Mouse (Mus musculus): ENCODE results near the gene Taf1b.

Taf1b gene

DNA sequence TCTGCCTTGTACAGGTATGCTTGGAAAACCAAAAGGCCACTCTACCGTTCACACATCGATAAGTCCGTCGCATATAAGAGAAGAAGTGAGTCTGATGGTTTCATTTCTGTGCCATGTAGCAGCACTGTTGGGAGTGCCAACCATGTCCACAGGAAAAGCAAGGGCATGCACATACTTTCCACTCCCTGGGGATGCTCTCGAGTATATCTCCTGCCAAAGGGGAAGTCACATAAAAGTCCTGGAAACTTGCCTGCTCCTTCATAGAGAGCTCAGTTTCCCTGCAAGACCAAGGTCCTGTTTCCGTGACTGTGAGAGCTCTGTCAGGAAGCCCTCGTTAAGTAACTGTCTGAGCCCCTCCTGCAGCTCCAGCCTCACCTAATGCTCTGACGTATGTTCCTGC is 57.8 kb downstream of the Taf1b start:
- DNase-seq = no peak

DNA sequence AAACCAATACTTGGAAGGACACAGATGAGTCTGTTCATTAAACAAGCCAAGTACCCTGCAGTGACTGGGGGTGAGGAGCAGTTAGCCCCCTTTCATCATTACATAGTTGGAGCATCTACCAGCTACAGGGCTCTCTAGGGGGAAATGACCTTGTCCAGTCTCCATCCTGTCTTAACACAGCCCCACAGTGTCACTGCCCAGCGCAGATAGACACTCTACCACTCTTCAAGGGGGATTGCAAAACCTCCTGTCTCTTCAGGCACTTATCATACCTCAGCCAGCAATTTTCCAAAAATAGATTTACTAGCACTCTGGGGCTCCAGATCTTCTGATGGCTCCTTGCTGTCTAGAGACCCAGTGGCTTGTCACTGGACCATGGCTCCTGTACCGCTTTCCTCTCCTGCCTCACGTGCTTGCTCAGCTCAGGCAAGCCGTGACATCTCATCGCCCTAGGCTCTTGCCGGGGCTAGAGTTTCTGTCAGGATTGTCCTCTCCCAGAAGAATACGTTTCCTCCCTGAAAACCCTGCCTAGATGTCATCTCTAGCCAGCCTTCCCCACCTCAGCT is 65.3 kb downstream of the Taf1b start:
- no peak for DNase-seq

DNA sequence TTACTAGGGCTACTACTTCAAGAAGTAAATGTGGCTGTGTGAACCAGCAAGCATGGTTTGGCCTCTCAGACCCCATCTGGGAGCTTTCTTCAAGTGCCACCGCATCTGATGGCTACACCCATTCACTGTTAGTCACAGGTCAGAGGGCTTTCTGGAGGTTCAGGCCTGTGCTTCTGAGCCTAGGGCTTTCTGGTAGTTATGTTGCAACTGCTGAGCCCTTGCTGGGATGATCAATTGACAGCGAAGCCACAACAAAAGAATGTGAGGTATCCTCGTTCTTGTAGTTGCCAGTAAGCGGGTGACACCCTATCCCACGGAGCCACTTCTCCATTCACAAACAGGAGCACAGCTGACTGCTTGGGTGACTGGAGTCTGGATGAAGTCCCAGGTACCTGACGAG is 67.2 kb downstream of the Taf1b start:
- DNase-seq = no peak

DNA sequence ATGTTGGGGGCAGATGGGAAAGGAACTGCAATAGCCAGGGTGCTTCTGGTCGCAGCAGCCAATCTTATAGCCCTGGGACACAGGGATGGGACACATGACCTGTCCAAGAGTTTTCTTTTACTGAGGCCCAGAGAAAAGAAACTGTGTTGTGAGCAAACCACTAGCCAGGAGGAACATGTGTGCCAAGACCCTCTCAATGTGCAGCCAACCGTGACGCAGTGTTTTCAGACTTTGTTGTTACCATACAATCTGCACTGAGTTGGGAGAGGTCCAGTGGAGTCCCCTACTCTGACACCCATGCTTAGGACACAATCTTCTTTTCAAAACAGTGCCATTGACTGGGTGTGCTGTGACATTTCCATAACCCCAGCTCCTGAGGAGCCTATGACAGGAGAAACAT is 69.4 kb downstream of the Taf1b start:
- DNase-seq = no peak

DNA sequence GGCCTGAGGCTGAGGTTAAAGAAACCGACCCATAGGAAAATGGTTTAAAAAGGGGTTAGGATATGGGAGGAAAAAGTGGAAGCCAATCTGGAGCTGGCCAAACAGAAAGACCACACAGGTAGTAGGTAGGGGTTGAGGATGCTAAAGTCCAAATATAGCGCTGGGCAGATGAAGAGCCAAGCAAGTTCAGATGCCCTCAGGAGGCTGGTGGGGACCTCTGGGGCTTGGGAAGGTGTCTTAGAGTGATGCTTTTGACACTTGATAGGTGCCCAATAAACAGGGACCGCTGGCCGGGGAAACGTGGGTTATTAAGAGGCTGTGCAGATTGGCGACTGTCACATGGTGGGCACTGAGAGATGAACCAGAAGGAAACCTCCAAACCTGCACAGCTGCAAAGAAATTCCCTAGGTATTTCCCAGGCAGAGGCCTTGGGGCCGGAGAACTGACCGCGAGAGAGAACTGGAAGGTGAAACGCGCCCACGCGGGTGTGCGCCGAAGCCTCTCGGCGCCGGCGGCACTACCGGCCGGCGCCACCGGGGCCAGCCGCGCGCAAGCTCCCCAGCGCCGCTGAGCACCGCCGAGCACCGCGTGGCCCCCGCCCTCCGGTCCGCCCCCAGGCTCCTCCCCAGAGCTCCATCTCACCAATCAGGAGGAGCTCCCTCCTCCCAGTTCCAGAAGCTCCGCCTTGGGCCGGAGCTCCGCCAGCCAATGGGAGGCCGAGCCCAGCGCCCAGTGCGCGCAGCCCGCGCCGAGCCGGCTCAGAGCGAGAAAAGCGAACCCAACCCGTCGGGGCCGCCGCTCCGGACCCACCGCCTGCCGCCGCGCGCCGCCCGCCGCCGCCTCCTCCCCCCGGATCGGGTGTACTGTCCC is 73.6 kb downstream of the Taf1b start, which contains the start of gene Grhl1:
Gene Grhl1 (plus strand): TSS at position 761 of the 870 bp plus-strand sequence.
- DNase-seq = peak; percentile 88 to 90

DNA sequence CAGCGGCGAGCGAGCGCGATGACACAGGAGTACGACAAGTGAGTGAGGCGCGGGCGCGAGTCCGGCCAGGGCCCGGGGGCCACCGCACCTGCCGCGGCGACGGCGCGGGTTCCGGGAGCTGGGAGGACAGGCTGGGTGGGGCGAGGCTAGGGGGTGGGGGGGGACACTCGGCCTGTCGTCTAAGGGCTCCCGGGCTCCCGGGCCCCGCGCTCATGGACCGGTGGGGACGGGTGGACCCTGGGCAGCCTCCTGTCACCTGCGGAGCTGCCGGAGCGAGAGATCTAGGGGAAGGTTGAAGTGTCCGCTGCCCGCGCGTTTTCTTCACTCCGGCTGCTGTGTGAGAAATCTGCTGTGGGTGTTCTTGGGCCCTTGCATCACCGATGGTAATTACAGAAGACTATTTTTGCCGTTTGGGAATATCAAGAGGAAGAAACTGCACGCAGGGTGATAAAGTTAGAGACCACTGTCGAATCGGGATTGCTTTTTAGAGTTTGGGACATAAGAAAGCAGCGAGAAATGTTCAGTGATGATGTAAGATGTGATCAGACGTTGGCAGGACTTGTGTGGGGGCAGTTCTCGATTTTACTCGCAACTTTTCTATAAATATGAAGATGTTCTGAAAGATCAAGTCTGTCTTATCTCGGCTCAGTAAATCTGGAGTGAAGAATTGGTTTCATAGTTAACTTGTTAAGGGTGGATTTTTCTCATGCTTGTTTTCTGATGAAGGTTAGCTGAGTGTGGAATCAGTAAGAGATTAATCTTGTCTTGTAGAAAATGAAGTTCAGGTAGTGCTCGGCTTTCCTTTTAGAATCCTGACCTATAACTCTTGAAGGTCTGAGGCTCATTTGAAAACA is 74.5 kb downstream of the Taf1b start:
- no peak for DNase-seq

DNA sequence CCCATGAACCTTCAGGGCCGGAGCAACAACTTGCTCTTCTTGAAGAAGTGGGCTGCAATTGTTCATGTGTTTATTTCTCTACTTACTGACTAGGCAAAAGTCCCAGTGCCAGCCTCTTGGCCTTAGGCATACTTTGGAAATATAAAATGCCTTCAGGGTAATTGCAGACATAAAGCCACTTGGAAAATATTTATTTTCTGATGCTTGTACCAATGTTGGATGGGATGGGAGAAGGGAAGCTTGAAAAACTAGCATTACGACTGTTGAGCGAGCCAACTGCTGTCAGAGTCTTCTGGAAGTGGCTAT is 75.1 kb downstream of the Taf1b start:
- DNase-seq = no peak

DNA sequence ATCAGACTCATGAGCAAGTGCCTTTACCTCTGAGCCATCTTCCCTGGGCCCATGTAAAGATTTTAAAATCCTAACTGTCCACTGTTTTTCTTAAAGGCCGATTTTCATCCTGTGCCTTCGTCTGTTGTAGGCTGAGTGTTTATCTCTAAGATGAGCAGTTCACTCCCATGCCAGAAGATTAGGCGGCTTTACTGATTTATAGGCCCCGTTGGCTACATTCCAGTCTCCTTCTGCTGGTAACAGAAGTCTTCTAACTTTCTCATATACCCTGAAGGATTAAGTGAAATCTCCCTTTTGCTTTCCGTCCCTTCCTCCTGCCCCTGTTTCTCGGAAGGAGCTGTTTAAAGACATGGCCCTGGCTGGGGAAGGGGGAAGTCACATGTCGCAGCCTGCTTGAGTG is 76.7 kb downstream of the Taf1b start:
- no peak for DNase-seq

DNA sequence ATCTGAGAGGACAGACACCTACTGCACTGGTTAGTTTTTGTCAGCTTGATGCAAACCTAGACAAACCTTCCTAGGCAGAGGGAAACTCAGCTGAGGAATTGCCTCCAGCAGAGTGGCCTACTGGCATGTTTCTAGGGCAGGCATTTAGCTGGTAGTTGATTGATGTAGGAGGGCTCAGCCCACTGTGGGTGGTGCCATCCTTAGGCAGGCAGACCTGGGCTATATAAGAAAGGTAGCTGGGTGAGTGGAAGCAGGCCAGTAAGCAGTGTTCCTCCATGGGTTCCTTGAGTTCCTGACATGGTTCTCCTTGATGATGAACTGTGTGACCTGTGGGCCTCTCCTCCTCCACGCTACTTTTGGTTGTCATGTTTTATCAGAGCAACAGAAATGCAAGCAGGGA is 82.3 kb downstream of the Taf1b start:
- DNase-seq = no peak

DNA sequence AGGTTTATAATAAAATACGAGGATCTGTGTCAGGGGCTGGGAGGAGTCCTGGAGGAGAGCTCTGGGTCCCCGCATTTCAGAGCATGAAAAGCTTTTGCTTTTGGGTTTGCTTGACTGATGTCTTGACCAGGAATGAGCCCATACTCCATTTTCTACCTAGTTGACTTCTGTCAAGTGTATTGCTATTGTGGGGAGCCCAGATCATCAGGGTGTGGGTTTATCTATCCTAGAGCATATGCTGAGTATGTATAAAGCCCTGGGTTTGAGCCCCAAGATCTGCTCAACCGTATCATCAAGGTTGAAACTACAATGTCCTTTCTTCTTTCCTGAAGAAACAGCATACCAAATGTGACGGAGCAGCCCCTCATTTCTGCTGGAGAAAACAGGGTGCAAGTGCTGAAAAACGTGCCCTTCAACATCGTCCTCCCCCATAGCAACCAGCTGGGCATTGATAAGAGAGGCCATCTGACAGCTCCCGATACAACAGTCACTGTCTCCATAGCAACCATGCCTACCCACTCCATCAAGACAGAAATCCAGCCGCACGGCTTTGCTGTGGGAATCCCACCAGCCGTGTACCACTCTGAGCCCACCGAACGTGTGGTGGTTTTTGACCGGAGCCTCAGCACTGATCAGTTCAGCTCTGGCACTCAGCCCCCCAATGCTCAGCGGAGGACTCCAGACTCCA is 83.0 kb downstream of the Taf1b start:
- DNase-seq = no peak

DNA sequence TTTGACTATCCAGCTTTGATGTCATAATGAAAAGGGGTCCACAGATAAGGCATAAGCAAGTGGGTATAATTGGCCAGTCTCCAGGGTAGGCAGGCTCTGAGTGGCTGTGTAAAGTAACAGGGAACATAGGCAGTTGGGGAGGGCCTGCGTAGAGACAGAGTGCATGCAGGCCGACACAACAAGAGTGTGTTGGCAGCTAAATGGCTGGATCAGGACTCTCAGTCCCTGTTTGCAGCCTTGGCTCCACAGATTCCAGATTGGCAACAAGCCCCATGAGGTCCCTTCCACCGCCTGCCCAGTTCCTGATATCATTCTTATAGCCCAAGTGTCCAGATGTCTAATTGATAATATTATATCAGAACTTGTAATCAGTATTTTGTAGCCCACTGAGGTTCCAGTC is 85.5 kb downstream of the Taf1b start:
- DNase-seq = no peak

DNA sequence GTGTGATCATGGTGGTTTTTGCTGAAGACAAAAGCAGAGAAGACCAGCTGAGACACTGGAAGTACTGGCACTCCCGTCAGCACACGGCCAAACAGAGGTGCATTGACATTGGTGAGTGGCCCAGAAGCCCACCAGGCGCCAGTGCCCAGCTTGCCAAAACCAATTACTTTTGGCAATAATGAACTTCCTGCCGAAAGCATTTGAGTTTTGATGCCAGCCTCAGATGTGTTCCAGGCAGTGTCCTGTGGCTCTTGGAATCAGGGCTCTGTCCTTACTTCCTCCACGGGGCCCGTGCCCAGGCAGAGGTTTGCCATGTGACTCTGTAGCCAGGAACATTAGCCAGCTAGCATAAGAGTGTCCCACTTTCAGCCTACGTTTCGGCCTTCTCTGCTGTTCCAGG is 86.7 kb downstream of the Taf1b start:
- no peak for DNase-seq

DNA sequence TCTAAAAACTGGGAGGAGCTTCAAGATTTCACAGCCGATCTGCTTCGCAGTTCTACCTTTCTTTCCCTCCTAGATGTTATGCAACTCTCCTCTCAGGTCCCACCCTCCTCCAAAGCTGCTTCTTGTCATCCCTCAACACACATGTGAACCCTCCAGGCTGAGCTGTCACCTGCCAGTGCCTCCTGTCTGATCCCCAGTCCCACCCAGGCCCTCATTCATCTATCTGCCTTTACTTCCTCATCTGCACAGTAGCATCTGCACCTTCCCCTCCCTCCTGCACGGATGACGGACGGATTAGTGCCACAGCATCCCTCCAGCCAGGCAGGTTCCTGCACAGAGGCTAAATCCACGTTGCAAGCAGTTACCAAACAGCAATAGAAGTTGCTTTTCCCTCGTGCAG is 88.0 kb downstream of the Taf1b start:
- DNase-seq = no peak

DNA sequence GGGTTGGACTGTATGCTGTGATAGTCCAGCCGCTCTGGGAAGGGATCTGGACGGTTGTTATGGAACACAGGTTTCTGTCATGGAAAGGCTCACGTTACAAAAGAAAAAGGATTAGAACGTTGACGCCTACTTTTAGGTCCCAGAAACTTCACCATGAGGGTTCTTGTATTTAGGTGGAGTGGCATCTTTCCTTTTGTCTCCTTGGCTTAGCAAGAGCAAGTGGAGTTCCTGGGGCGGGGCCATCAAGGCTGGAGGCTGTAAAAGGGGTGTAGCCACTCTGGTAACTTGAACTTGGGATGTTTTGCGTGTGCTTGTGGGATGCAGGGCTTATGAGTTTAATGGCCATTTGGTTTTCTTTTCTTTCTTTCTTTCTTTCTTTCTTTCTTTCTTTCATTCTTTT is 92.2 kb downstream of the Taf1b start:
- no peak for DNase-seq

DNA sequence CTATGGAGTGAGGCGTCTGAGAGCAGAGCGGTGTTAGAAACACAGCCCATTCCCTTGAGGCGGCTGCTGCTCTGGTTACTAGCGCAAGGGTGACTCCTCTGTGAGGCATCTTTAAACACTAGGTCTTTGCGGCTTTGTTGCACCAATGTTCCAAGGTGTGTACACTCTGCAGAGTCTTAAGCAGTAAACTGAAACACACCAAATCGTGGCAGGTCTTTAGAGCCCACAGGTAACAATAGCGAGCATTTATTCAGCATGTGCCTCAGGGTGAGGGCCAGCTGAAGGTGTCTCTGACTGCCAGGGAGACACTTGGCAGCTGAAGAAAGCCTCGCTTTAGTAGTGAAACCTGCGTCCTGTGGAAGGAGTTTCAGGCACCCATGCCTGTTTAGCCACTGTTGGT is 93.9 kb downstream of the Taf1b start:
- no peak for DNase-seq

DNA sequence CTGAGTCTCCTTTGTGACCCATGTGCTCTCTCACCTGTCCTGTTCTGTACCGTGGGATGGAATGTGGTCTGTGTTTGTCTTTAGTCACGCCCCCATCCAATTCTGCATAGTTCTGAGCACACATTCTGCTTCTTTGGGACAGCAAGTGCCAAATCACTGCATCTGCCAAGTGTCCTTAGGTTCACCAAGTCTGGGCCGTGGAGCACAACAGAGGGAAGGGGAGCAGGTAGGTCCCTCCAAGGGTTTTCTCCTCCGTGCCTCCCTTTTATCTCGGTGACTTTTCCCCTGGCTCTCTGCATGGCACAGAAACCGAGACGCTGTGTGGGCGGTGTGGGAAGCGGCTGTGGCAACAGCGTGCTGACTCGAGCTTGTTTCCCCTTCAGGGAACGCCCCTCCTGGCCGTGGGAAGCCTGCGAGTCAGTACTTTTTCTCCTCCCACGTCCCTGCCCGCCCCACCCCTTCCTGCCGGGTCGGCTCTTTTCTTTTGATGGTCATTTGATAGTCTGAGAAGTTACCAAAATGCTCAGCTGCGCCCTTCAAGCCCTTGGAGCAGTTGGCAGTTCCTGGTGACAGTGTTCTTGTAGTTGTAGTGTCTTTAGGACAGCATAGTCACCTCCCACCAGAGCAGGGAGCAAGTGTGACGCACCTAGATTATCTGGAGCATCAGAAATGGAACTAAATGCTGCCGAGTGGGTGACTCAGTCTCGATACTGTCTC is 95.0 kb downstream of the Taf1b start:
- DNase-seq = peak; percentile 70 to 79

DNA sequence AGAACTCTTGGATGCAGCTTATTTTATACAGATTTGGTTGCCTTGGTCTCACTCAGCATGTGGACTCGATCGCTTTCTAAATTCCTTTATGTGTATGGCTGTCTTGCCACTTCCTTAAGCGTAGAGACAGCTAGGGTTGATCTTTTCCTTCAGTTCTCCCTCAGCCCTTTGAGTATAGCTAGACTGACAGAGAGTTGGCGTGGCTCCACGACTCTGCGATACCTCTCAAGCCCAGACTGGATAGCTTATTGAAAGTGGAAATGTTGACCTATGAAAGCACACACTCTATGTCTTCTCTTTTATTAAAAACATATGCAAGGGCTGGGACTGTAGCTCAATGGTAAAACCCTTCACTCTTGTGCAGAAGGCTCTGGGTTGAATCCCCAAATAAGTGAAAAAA is 99.2 kb downstream of the Taf1b start:
- DNase-seq = no peak

DNA sequence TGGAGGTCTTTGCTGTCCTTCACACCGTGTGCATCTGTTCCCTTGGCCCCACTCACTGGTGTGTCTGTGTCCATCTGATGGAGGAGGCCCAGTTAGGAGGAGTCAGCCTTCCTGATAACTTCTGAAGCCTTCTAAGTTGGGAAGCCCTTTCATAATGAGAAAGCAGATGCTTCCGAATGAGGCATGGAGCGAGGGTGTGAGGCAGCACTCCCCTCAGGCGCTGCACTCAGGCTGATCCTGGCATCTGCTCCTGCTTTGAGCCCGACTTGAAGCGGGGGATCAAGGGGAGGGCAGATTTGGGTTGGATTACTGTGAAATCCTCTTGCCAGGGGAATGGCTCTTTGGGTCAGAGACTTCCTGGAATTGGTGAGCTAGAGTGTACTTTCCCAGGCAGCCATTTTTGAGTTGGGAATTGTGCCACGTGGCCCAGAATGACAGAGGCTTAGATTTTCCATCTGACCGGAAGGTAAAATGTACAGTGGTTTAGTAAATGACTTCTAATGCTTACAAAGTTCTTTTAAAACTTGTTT is 101.3 kb downstream of the Taf1b start:
- no peak for DNase-seq

DNA sequence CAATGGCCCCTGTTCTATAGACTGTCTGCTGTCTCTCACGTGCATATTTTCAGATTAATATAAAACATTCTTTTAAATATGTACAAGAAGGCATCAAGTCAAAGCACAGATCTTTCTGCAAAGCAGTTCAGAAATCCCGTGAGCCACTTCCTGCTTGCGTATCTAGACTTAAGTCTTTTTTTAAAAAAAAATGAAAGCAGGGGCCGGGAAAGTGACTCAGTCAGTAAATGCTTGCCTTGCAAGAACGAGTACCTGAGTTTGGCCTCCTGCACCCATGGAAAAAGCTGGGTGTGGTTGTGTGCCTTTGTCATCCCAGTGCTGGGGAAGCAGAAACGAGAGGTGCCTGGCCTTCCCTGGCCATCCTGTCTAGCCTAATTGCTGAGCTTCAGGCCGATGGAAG is 101.9 kb downstream of the Taf1b start:
- no peak for DNase-seq

DNA sequence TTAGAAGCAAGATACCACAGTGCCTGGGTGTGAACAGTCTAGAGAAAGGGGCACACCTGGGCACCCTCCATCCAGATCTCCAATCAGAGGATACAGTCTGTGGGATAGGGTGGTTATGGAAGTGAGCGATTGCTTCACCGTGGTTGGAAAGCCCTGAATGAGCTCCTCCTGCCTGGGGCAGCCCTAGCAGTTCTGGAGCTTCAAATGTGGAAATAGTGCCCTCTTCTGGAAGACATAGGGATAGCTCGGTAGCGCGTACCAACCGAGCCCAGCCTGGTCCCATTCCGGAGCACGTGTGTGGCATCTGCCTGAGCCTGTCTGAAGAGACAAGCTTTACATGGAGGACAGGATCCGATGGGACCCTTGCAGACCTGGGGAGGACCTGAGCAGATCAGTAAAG is 102.6 kb downstream of the Taf1b start:
- peak; percentile 31 to 41 for DNase-seq

DNA sequence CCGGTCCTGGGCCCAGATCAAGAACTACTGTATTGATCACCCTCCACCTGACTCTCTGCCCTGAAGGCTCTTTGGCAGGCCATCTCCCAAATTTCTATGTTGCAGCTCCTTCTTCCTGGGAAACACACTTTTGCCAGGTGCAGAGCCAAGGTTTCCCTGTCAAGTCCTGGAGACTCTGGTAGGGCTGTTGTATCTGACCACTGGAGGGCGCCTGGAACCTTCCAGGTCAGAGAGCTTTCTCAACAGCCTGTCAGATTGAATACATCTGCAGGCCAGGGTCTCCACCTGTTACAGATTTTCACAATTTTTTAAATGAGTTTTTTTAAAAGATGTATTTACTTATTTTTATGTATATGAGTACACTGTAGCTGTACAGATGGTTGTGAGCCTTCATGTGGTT is 105.1 kb downstream of the Taf1b start:
- peak; percentile 26 to 32 for DNase-seq

DNA sequence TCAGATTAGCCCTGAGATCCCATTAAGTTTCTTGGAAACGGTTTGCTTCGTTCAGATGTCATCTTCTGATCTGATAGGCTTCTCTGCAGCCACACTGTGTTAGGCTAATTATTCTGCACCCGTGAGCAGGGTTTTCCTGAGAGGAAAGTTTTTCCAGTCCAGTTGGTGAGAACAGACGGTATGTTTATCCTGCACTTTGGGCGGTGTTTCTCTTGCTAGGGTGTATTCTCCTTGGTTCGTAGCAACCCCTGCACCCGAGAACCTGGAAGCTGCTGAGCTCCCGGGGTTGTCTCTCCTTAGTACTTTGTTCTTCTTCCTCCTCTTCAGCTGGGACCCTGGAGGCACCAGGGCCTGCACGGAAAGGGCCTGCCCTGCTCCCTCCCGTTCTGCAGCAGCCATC is 108.0 kb downstream of the Taf1b start:
- no peak for DNase-seq
